In the genomic region with DNA sequence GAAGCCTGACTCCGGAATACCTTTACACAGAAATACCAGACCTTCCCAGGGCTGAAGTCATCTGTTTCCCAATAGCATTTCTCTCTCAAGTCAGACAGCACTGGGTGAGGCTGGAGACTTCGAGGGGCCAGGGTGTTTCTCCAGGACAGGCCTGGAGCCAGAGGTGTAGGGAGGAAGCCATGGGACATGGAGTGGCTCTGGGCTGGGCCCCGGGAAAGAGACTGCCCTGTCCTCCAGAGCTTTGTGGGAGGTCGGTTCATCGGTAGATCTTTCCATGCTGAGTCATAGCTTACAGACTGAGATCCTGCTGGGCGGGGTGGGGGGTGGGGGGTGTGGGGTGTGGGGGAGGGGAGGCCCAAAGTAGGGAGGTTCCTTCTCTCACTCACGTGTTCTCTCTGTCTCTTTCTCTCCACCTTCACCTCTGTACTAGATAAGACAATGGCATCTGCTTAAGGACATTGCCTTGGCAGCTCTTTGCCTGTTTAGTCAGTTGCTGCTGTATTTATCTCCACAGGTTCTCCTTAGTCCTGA, we compare ENCODE assay signal across 9 mouse cellular contexts. TPM values are rescaled to one million over a fixed set of nuclear protein-coding genes. Genes with fewer than 3 reads are reported as not detected.
DNase-seq lines count a peak whose midpoint lies in the region; ATAC-seq and TF ChIP-seq lines count a peak whose summit lies in the region.
"Had no signal": no experiment of that assay in that cellular context is flagged by ENCODE, and none has a peak within 500 bp of the region (broad histone marks: within the 10 kb centered on the region; RNA-seq: fewer than 3 reads in every experiment).

No protein-coding gene starts in this region.

- ATAC-seq in kidney, postnatal 0 days (replicated peaks; ENCODE audit: low FRiP score, low read depth): 0 out of 2 replicates have a peak, but pooled peaks have one; percentile 49
- ATAC-seq in erythroid progenitor cell, adult 5-6 weeks (replicated peaks; ENCODE audit: low FRiP score, poor library complexity, severe bottlenecking): 0 out of 2 replicates have a peak, but pooled peaks have one; percentile 63
- no peak for ATAC-seq in limb, embryonic 14.5 days (ENCODE audit: low FRiP score, low read depth)
- peak; percentile 76; the same call in 1 of the 2 replicates for ATAC-seq in stomach, embryonic 14.5 days (ENCODE audit: insufficient number of reproducible peaks, insufficient read depth, low FRiP score, low read depth)
- ATAC-seq in activated CD4-positive, CD25-positive, alpha-beta regulatory T cell, adult 4 months: no peak

- no peaks in the 10 kb centered on the region for H3K4me1 ChIP-seq in kidney, postnatal 0 days (replicated peaks; ENCODE audit: insufficient read depth, low read length)
- no peaks in the 10 kb centered on the region; the same call in 1 of the 2 replicates for H3K4me1 ChIP-seq in limb, embryonic 14.5 days (ENCODE audit: control insufficient read depth, insufficient read depth, low read length)
- H3K4me1 ChIP-seq in stomach, embryonic 14.5 days (ENCODE audit: control insufficient read depth, insufficient read depth, low read length): peaks cover 8% of the 10 kb centered on the region; the same call in 1 of the 2 replicates

- no peak overlapping the region for H3K4me3 ChIP-seq in kidney, postnatal 0 days (replicated peaks; ENCODE audit: low read depth, low read length)
- no peak overlapping the region for H3K4me3 ChIP-seq in limb, embryonic 14.5 days (replicated peaks; ENCODE audit: low read length)
- no peak overlapping the region for H3K4me3 ChIP-seq in stomach, embryonic 14.5 days (ENCODE audit: low read depth, low read length)
- H3K4me3 ChIP-seq: limb, embryonic 12.5 days had no signal

- no peak overlapping the region for H3K27ac ChIP-seq in kidney, postnatal 0 days
- no peak overlapping the region for H3K27ac ChIP-seq in limb, embryonic 14.5 days (replicated peaks; ENCODE audit: low read depth, low read length)
- H3K27ac ChIP-seq in stomach, embryonic 14.5 days (ENCODE audit: low read length): no peak overlapping the region
- H3K27ac ChIP-seq: limb, embryonic 12.5 days had no signal

- TF ChIP-seq CTCF in kidney, postnatal 0 days (IDR thresholded peaks at IDR 0.05; ENCODE audit: low read depth): no peak

- WGBS in kidney, postnatal 0 days: 11% methylated on average over 7 of the region's 7 CpGs
- 24% methylated on average over 6 of the region's 7 CpGs for WGBS in limb, embryonic 14.5 days
- 12% methylated on average over 7 of the region's 7 CpGs for WGBS in stomach, embryonic 14.5 days

- no peak for DNase-seq in kidney, postnatal 0 days (ENCODE audit: low spot score)
- no peak for DNase-seq in kidney, adult 8-10 months
- DNase-seq in limb, embryonic 14.5 days (ENCODE audit: low spot score): peak; percentile 24
- DNase-seq in thymus, postnatal 0 days (ENCODE audit: low spot score): no peak
- no peak for DNase-seq in spleen, postnatal 4 days (ENCODE audit: low spot score in 2 of 2)

- TF ChIP-seq POLR2A in limb, embryonic 14.5 days (IDR thresholded peaks at IDR 0.05; ENCODE audit: borderline replicate concordance, extremely low read depth, insufficient read depth, insufficient read length): no peak

- H3K9ac ChIP-seq in kidney, postnatal 0 days (ENCODE audit: low read depth, low read length): no peak overlapping the region
- no peak overlapping the region for H3K9ac ChIP-seq in limb, embryonic 14.5 days (ENCODE audit: low read depth, low read length, severe bottlenecking)
- no peak overlapping the region for H3K9ac ChIP-seq in stomach, embryonic 14.5 days (replicated peaks; ENCODE audit: low read depth, low read length)
- H3K9ac ChIP-seq: limb, embryonic 12.5 days had no signal

- H3K4me2 ChIP-seq in kidney, postnatal 0 days (ENCODE audit: low read length): no peak overlapping the region
- H3K4me2 ChIP-seq in limb, embryonic 14.5 days (replicated peaks; ENCODE audit: low read depth, low read length, severe bottlenecking): no peak overlapping the region
- no peak overlapping the region for H3K4me2 ChIP-seq in stomach, embryonic 14.5 days (replicated peaks; ENCODE audit: low read depth, low read length)
- H3K4me2 ChIP-seq: limb, embryonic 12.5 days had no signal

- H3K9me3 ChIP-seq in kidney, postnatal 0 days (replicated peaks; ENCODE audit: low read length): no peaks in the 10 kb centered on the region
- H3K9me3 ChIP-seq in limb, embryonic 14.5 days (ENCODE audit: control insufficient read depth, low read length): no peaks in the 10 kb centered on the region
- no peaks in the 10 kb centered on the region for H3K9me3 ChIP-seq in stomach, embryonic 14.5 days (ENCODE audit: control insufficient read depth, low read depth, low read length)
- H3K9me3 ChIP-seq: limb, embryonic 12.5 days had no signal

- no peaks in the 10 kb centered on the region for H3K27me3 ChIP-seq in kidney, postnatal 0 days (ENCODE audit: insufficient read depth, low read length)
- H3K27me3 ChIP-seq in limb, embryonic 14.5 days (ENCODE audit: control insufficient read depth, insufficient read depth, low read length): no peaks in the 10 kb centered on the region
- H3K27me3 ChIP-seq in stomach, embryonic 14.5 days (ENCODE audit: control insufficient read depth, insufficient read depth, low read length): no peaks in the 10 kb centered on the region
- H3K27me3 ChIP-seq: limb, embryonic 12.5 days had no signal

- H3K36me3 ChIP-seq in kidney, postnatal 0 days (ENCODE audit: insufficient read depth, low read length): no peaks in the 10 kb centered on the region
- no peaks in the 10 kb centered on the region for H3K36me3 ChIP-seq in limb, embryonic 14.5 days (ENCODE audit: control insufficient read depth, insufficient read depth, low read length)
- H3K36me3 ChIP-seq in stomach, embryonic 14.5 days (ENCODE audit: control insufficient read depth, insufficient read depth, low read length): no peaks in the 10 kb centered on the region
- H3K36me3 ChIP-seq: limb, embryonic 12.5 days had no signal

RNA-seq across cellular contexts. Expression of gene Pecam1, which starts 27.5 kb away (rescaled TPM):
- polyA plus RNA-seq in kidney, postnatal 0 days (2015; fragmentation: Nextera tagmentation; extraction: Ambion mirVana): 54.1 and 55.0 TPM in 2 replicates
- 7.1 and 16.6 TPM in 2 replicates for total RNA-seq in erythroid progenitor cell, adult 5-6 weeks (2015; ENCODE audit: low replicate concordance)
- total RNA-seq in erythroid progenitor cell, adult 5-6 weeks (2017; ENCODE audit: low replicate concordance): 5.5 and 7.2 TPM in 2 replicates
- 39.0 and 44.2 TPM in 2 replicates for polyA plus RNA-seq in limb, embryonic 14.5 days (2012; rRNA removed)
- polyA plus RNA-seq in limb, embryonic 14.5 days (2014; fragmentation: Nextera tagmentation; extraction: Ambion mirVana): 39.0 and 40.5 TPM in 2 replicates
- polyA plus RNA-seq in stomach, embryonic 14.5 days (2014; fragmentation: Nextera tagmentation; extraction: Ambion mirVana): 41.9 and 45.2 TPM in 2 replicates
- 100 to 1,000 TPM; 102 TPM for polyA plus RNA-seq in activated CD4-positive, CD25-positive, alpha-beta regulatory T cell, adult 4 months (2017; shearing (Covaris generic))
- 60.8 and 61.8 TPM in 2 replicates for polyA plus RNA-seq in thymus, postnatal 0 days (2015; fragmentation: Nextera tagmentation; extraction: Ambion mirVana)

RNA-seq across cellular contexts. Expression of gene Milr1, which starts 28.1 kb away (rescaled TPM):
- 0.78 and 0.89 TPM in 2 replicates for polyA plus RNA-seq in kidney, postnatal 0 days (2015; fragmentation: Nextera tagmentation; extraction: Ambion mirVana)
- total RNA-seq in erythroid progenitor cell, adult 5-6 weeks (2015; ENCODE audit: low replicate concordance): 7.9 and 10.5 TPM in 2 replicates
- total RNA-seq in erythroid progenitor cell, adult 5-6 weeks (2017; ENCODE audit: low replicate concordance): 9.1 and 13.4 TPM in 2 replicates
- polyA plus RNA-seq in limb, embryonic 14.5 days (2012; rRNA removed): 0.86 and 1.9 TPM in 2 replicates
- 2.1 and 3.1 TPM in 2 replicates for polyA plus RNA-seq in limb, embryonic 14.5 days (2014; fragmentation: Nextera tagmentation; extraction: Ambion mirVana)
- 1.9 and 2.8 TPM in 2 replicates for polyA plus RNA-seq in stomach, embryonic 14.5 days (2014; fragmentation: Nextera tagmentation; extraction: Ambion mirVana)
- 10 to 100 TPM; 11.9 to 12.1 TPM for polyA plus RNA-seq in activated CD4-positive, CD25-positive, alpha-beta regulatory T cell, adult 4 months (2017; shearing (Covaris generic))
- 8.2 and 11.4 TPM in 2 replicates for polyA plus RNA-seq in thymus, postnatal 0 days (2015; fragmentation: Nextera tagmentation; extraction: Ambion mirVana)

RNA-seq across cellular contexts. Expression of gene Polg2, which starts 56.4 kb away (rescaled TPM):
- polyA plus RNA-seq in kidney, postnatal 0 days (2015; fragmentation: Nextera tagmentation; extraction: Ambion mirVana): 11.1 and 11.9 TPM in 2 replicates
- total RNA-seq in erythroid progenitor cell, adult 5-6 weeks (2015; ENCODE audit: low replicate concordance): 3.2 and 4.6 TPM in 2 replicates
- 1.4 and 3.9 TPM in 2 replicates for total RNA-seq in erythroid progenitor cell, adult 5-6 weeks (2017; ENCODE audit: low replicate concordance)
- polyA plus RNA-seq in limb, embryonic 14.5 days (2012; rRNA removed): 13.6 and 13.7 TPM in 2 replicates
- 12.7 and 13.7 TPM in 2 replicates for polyA plus RNA-seq in limb, embryonic 14.5 days (2014; fragmentation: Nextera tagmentation; extraction: Ambion mirVana)
- 10.1 and 11.8 TPM in 2 replicates for polyA plus RNA-seq in stomach, embryonic 14.5 days (2014; fragmentation: Nextera tagmentation; extraction: Ambion mirVana)
- 10 to 100 TPM; 10.2 to 14.9 TPM for polyA plus RNA-seq in activated CD4-positive, CD25-positive, alpha-beta regulatory T cell, adult 4 months (2017; shearing (Covaris generic))
- 18.9 and 19.1 TPM in 2 replicates for polyA plus RNA-seq in thymus, postnatal 0 days (2015; fragmentation: Nextera tagmentation; extraction: Ambion mirVana)

Comparison
In these comparisons a context has a peak if more than half of its experiments do, and no peak if none do; other contexts are left out.
1. ATAC-seq: peak in kidney, postnatal 0 days (single experiment), erythroid progenitor cell, adult 5-6 weeks (single experiment) and stomach, embryonic 14.5 days (single experiment); none in limb, embryonic 14.5 days (single experiment) and activated CD4-positive, CD25-positive, alpha-beta regulatory T cell, adult 4 months (single experiment).